Mouse (Mus musculus) G1E (cell line): Measurements from ENCODE around the gene Fbxl20.

Source experiments
- CTCF ChIP-seq: IDR thresholded peaks from 2 replicates; pipeline ENCODE4 v1.5.1; 2012; ENCODE audit warnings: low read depth, low read length, inconsistent platforms, mixed read lengths
- GATA2 ChIP-seq: IDR thresholded peaks from 2 replicates; pipeline ENCODE4 v1.6.1; 2012; ENCODE audit warnings: low read depth, low read length, inconsistent platforms, borderline replicate concordance

DNA sequence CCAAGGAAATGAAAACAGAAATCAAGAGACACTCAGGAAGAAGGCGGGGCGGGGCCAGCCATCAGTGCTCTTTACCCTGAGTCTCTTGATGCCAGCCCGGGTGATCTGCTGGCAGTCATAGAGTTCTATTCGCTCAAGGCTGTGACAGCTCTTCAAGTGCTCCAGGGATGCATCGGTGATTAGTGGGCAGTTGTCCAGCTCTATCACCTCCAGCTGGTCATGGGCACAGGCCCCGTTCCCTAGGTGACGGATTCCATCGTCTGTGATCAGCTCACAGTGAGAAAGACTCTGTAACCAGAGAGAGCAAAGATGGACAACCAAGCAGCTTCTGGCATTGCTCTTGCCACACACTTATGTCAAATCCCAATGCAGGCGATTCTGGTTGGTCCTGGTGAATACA is 59.6 kb downstream of the Fbxl20 start:
- no peak for TF ChIP-seq GATA2
- TF ChIP-seq CTCF, result no peak
